In the genomic region with DNA sequence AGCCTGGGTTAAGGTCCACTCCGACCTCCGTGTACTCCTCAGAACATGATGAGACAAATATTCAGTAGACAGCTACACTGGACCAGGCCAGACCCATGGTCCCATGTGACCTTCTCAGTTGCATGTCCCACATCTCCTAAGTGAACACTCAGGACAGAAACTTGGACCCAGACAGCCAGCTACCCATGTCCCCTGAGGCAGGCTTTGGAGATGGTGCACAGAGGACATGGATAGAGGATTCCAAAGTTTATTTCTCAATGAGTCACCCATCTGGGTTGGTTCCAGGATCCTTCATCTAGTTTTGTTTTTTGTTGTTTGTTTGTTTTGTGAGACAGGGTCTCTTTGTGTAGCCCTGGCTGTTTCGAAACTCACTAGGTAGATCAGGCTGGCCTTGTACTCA, we compare ENCODE assay signal across 17 mouse cellular contexts. TPM values are rescaled to one million over a fixed set of nuclear protein-coding genes. Genes with fewer than 3 reads are reported as not detected.
DNase-seq lines count a peak whose midpoint lies in the region; ATAC-seq and TF ChIP-seq lines count a peak whose summit lies in the region.
"Had no signal": no experiment of that assay in that cellular context is flagged by ENCODE, and none has a peak within 500 bp of the region (broad histone marks: within the 10 kb centered on the region; RNA-seq: fewer than 3 reads in every experiment).

No protein-coding gene starts in this region.

- peak overlapping the region; percentile 21; the same call in 1 of the 2 replicates for H3K9ac ChIP-seq in heart, postnatal 0 days (replicated peaks; ENCODE audit: low read depth, low read length)
- no peak overlapping the region for H3K9ac ChIP-seq in liver, adult 2 months (ENCODE audit: low read depth, low read length)
- no peak overlapping the region for H3K9ac ChIP-seq in liver, embryonic 11.5 days (ENCODE audit: low read depth, low read length)
- H3K9ac ChIP-seq: hindbrain, embryonic 14.5 days had no signal

- TF ChIP-seq EP300 in heart, postnatal 0 days (IDR thresholded peaks at IDR 0.05; ENCODE audit: low read depth), result no peak

- no peak for TF ChIP-seq CTCF in heart, postnatal 0 days (IDR thresholded peaks at IDR 0.05; ENCODE audit: low read depth)
- TF ChIP-seq CTCF in liver, adult 2 months (IDR thresholded peaks at IDR 0.05; ENCODE audit: low read depth, low read length), result no peak

- H3K4me3 ChIP-seq in heart, postnatal 0 days (ENCODE audit: low read depth, low read length), result no peak overlapping the region
- H3K4me3 ChIP-seq in liver, adult 2 months (ENCODE audit: insufficient read depth, low read depth, low read length), result no peak overlapping the region
- no peak overlapping the region for H3K4me3 ChIP-seq in liver, embryonic 11.5 days (ENCODE audit: low read depth, low read length)
- H3K4me3 ChIP-seq: embryonic facial prominence, embryonic 10.5 days; limb, embryonic 10.5 days had no signal

- H3K9me3 ChIP-seq in heart, postnatal 0 days (replicated peaks; ENCODE audit: control insufficient read depth, low read length), result no peaks in the 10 kb centered on the region
- H3K9me3 ChIP-seq in liver, embryonic 11.5 days (ENCODE audit: control insufficient read depth, low read length), result no peaks in the 10 kb centered on the region
- H3K9me3 ChIP-seq: embryonic facial prominence, embryonic 10.5 days; G1E; limb, embryonic 10.5 days had no signal

- peaks cover 21% of the 10 kb centered on the region for H3K4me1 ChIP-seq in heart, postnatal 0 days (ENCODE audit: control insufficient read depth, insufficient read depth)
- peaks cover 36% of the 10 kb centered on the region for H3K4me1 ChIP-seq in liver, adult 2 months (ENCODE audit: control insufficient read depth, insufficient read depth, low read length)
- H3K4me1 ChIP-seq in liver, embryonic 11.5 days (replicated peaks; ENCODE audit: control insufficient read depth, insufficient read depth, low read length), result no peaks in the 10 kb centered on the region; the same call in 1 of the 2 replicates

- intact Hi-C loops in heart, postnatal 25 days (cut with DNase I), result loop anchor here (5.0 kb wide), 1 partner anchor 114 kb away; no protein-coding TSS in a partner anchor

- WGBS in heart, postnatal 0 days, result 87% methylated on average over 3 of the region's 3 CpGs
- WGBS in liver, adult 2 months, result 31% methylated on average over 3 of the region's 3 CpGs
- 86% methylated on average over 3 of the region's 3 CpGs for WGBS in liver, embryonic 11.5 days

- H3K36me3 ChIP-seq in heart, postnatal 0 days (replicated peaks; ENCODE audit: control insufficient read depth, insufficient read depth, low read length), result peaks cover 35% of the 10 kb centered on the region
- H3K36me3 ChIP-seq in liver, adult 2 months (ENCODE audit: control insufficient read depth, insufficient read depth, low read length), result no peaks in the 10 kb centered on the region
- H3K36me3 ChIP-seq in liver, embryonic 11.5 days (ENCODE audit: control insufficient read depth, insufficient read depth, low read length), result peaks cover 24% of the 10 kb centered on the region; the same call in 1 of the 2 replicates

- no peaks in the 10 kb centered on the region for H3K79me2 ChIP-seq in liver, adult 2 months (ENCODE audit: control insufficient read depth, insufficient read depth, low read length)

- H3K27me3 ChIP-seq in heart, postnatal 0 days (ENCODE audit: control insufficient read depth, insufficient read depth, low read length), result no peaks in the 10 kb centered on the region
- no peaks in the 10 kb centered on the region for H3K27me3 ChIP-seq in liver, adult 2 months (ENCODE audit: control insufficient read depth, insufficient read depth, low read length)
- no peaks in the 10 kb centered on the region for H3K27me3 ChIP-seq in liver, embryonic 11.5 days (replicated peaks; ENCODE audit: control insufficient read depth, insufficient read depth, low read length)

- peak overlapping the region; percentile 83; the same call in 1 of the 2 replicates for H3K27ac ChIP-seq in heart, postnatal 0 days (ENCODE audit: low read depth)
- H3K27ac ChIP-seq in liver, adult 2 months (replicated peaks; ENCODE audit: insufficient read depth, low read depth, low read length), result peak overlapping the region; percentile 70
- no peak overlapping the region for H3K27ac ChIP-seq in liver, embryonic 11.5 days (ENCODE audit: low read depth, low read length)
- H3K27ac ChIP-seq: embryonic facial prominence, embryonic 10.5 days; hindbrain, embryonic 14.5 days; limb, embryonic 10.5 days had no signal

- no peak for TF ChIP-seq POLR2A in liver, adult 2 months (IDR thresholded peaks at IDR 0.05; ENCODE audit: extremely low read depth, insufficient read depth, low read length)

- DNase-seq in adrenal gland, postnatal 10 days, result peak; percentile 63
- DNase-seq in adrenal gland, adult 8-10 months, result no peak
- no peak for DNase-seq in heart, postnatal 0 days (ENCODE audit: low spot score)
- DNase-seq in heart, postnatal 25 days (ENCODE audit: low spot score), result no peak
- DNase-seq in liver, adult 2 months (ENCODE audit: extremely low read depth, low read depth, low spot score), result peak; percentile 85
- DNase-seq in liver, embryonic 11.5 days (ENCODE audit: low spot score), result no peak
- DNase-seq: cerebellum, adult 8-10 months; lung, adult 18-20 months; lung, postnatal 14 days; midbrain, embryonic 14.5 days; thymus, postnatal 14 days had no signal

- ATAC-seq in heart, postnatal 0 days (ENCODE audit: insufficient read depth, low read depth), result no peak
- ATAC-seq in liver, embryonic 11.5 days (replicated peaks; ENCODE audit: low FRiP score), result no peak
- no peak for ATAC-seq in megakaryocyte-erythroid progenitor cell, adult 5-6 weeks (replicated peaks; ENCODE audit: low FRiP score, low TSS enrichment, poor library complexity, severe bottlenecking)
- ATAC-seq: intestine, embryonic 16.5 days had no signal

- H3K4me2 ChIP-seq in heart, postnatal 0 days (ENCODE audit: low read depth, low read length), result no peak overlapping the region
- H3K4me2 ChIP-seq in liver, embryonic 11.5 days, result no peak overlapping the region
- H3K4me2 ChIP-seq: hindbrain, embryonic 14.5 days had no signal

RNA-seq across cellular contexts. Expression of a gene that starts 8.8 kb away (rescaled TPM):
- total RNA-seq in adrenal gland, postnatal 10 days (2021), result 100 to 1,000 TPM; 124 to 184 TPM
- total RNA-seq in adrenal gland, adult 8-10 months (2022), result 10 to 100 TPM; 41.0 to 54.2 (median 43.1) TPM
- 20.6 and 29.1 TPM in 2 replicates for total RNA-seq in heart, postnatal 0 days (2014; rRNA removed; ENCODE audit: low replicate concordance)
- polyA plus RNA-seq in heart, postnatal 0 days (2015; fragmentation: Nextera tagmentation; extraction: Ambion mirVana), result 16.5 and 19.1 TPM in 2 replicates
- 10 to 100 TPM; 48.1 to 48.4 TPM for total RNA-seq in heart, postnatal 25 days (2021)
- total RNA-seq in liver, adult 2 months (2014; rRNA removed), result 31.4 and 48.5 TPM in 2 replicates
- polyA plus RNA-seq in liver, adult 2 months (2012; rRNA removed), result 96.9 and 117 TPM in 2 replicates
- 7.1 and 7.9 TPM in 2 replicates for polyA plus RNA-seq in liver, embryonic 11.5 days (2014; fragmentation: Nextera tagmentation; extraction: Ambion mirVana)
- 31.8 and 36.6 TPM in 2 replicates for total RNA-seq in megakaryocyte-erythroid progenitor cell, adult 5-6 weeks (2014; fragmentation: Nextera tagmentation)
- total RNA-seq in megakaryocyte-erythroid progenitor cell, adult 5-6 weeks (2017), result 3.2 and 5.5 TPM in 2 replicates

RNA-seq across cellular contexts. Expression of a gene that starts 13.1 kb away (rescaled TPM):
- total RNA-seq in adrenal gland, postnatal 10 days (2021), result 10 to 100 TPM; 28.9 to 48.5 TPM
- 10 to 100 TPM; 34.6 to 65.6 (median 46.1) TPM for total RNA-seq in adrenal gland, adult 8-10 months (2022)
- total RNA-seq in heart, postnatal 0 days (2014; rRNA removed; ENCODE audit: low replicate concordance), result 32.0 and 48.7 TPM in 2 replicates
- polyA plus RNA-seq in heart, postnatal 0 days (2015; fragmentation: Nextera tagmentation; extraction: Ambion mirVana), result 14.5 and 15.5 TPM in 2 replicates
- 10 to 100 TPM; 38.9 to 41.5 TPM for total RNA-seq in heart, postnatal 25 days (2021)
- 5.3 and 7.0 TPM in 2 replicates for total RNA-seq in liver, adult 2 months (2014; rRNA removed)
- 9.7 and 12.4 TPM in 2 replicates for polyA plus RNA-seq in liver, adult 2 months (2012; rRNA removed)
- 33.0 and 40.8 TPM in 2 replicates for polyA plus RNA-seq in liver, embryonic 11.5 days (2014; fragmentation: Nextera tagmentation; extraction: Ambion mirVana)
- 95.2 and 99.2 TPM in 2 replicates for total RNA-seq in megakaryocyte-erythroid progenitor cell, adult 5-6 weeks (2014; fragmentation: Nextera tagmentation)
- total RNA-seq in megakaryocyte-erythroid progenitor cell, adult 5-6 weeks (2017), result 32.2 and 67.3 TPM in 2 replicates

RNA-seq across cellular contexts. Expression of a gene that starts 13.4 kb away (rescaled TPM):
- total RNA-seq in adrenal gland, postnatal 10 days (2021), result 10 to 100 TPM; 11.2 to 13.2 TPM
- total RNA-seq in adrenal gland, adult 8-10 months (2022), result 10 to 100 TPM; 13.3 to 19.3 (median 16.0) TPM
- 20.1 and 26.5 TPM in 2 replicates for total RNA-seq in heart, postnatal 0 days (2014; rRNA removed; ENCODE audit: low replicate concordance)
- 11.9 and 13.1 TPM in 2 replicates for polyA plus RNA-seq in heart, postnatal 0 days (2015; fragmentation: Nextera tagmentation; extraction: Ambion mirVana)
- total RNA-seq in heart, postnatal 25 days (2021), result 1 to 10 TPM; 7.6 to 8.0 TPM
- 4.4 and 6.2 TPM in 2 replicates for total RNA-seq in liver, adult 2 months (2014; rRNA removed)
- polyA plus RNA-seq in liver, adult 2 months (2012; rRNA removed), result 9.6 and 11.6 TPM in 2 replicates
- 34.8 and 35.0 TPM in 2 replicates for polyA plus RNA-seq in liver, embryonic 11.5 days (2014; fragmentation: Nextera tagmentation; extraction: Ambion mirVana)
- 20.1 and 29.8 TPM in 2 replicates for total RNA-seq in megakaryocyte-erythroid progenitor cell, adult 5-6 weeks (2014; fragmentation: Nextera tagmentation)
- 4.4 and 8.7 TPM in 2 replicates for total RNA-seq in megakaryocyte-erythroid progenitor cell, adult 5-6 weeks (2017)

RNA-seq across cellular contexts. Expression of a gene that starts 48.8 kb away (rescaled TPM):
- total RNA-seq in adrenal gland, postnatal 10 days (2021), result 10 to 100 TPM; 43.1 to 47.0 TPM
- 10 to 100 TPM; 70.3 to 95.5 (median 90.6) TPM for total RNA-seq in adrenal gland, adult 8-10 months (2022)
- total RNA-seq in heart, postnatal 0 days (2014; rRNA removed; ENCODE audit: low replicate concordance), result 155 and 174 TPM in 2 replicates
- polyA plus RNA-seq in heart, postnatal 0 days (2015; fragmentation: Nextera tagmentation; extraction: Ambion mirVana), result 120 and 132 TPM in 2 replicates
- 10 to 100 TPM; 93.0 to 98.1 TPM for total RNA-seq in heart, postnatal 25 days (2021)
- total RNA-seq in liver, adult 2 months (2014; rRNA removed), result 18.3 and 20.4 TPM in 2 replicates
- 40.4 and 60.4 TPM in 2 replicates for polyA plus RNA-seq in liver, adult 2 months (2012; rRNA removed)
- polyA plus RNA-seq in liver, embryonic 11.5 days (2014; fragmentation: Nextera tagmentation; extraction: Ambion mirVana), result 53.1 and 53.4 TPM in 2 replicates
- 40.0 and 40.9 TPM in 2 replicates for total RNA-seq in megakaryocyte-erythroid progenitor cell, adult 5-6 weeks (2014; fragmentation: Nextera tagmentation)
- 12.2 and 18.0 TPM in 2 replicates for total RNA-seq in megakaryocyte-erythroid progenitor cell, adult 5-6 weeks (2017)

Comparison
In these comparisons a context has a peak if more than half of its experiments do, and no peak if none do; other contexts are left out.
1. DNase-seq: peak in adrenal gland, postnatal 10 days (single experiment) and liver, adult 2 months (single experiment); none in adrenal gland, adult 8-10 months (single experiment), heart, postnatal 0 days (single experiment), heart, postnatal 25 days (single experiment) and liver, embryonic 11.5 days (single experiment).